Mouse (Mus musculus): ENCODE results near the gene Fkrp.

DNA sequence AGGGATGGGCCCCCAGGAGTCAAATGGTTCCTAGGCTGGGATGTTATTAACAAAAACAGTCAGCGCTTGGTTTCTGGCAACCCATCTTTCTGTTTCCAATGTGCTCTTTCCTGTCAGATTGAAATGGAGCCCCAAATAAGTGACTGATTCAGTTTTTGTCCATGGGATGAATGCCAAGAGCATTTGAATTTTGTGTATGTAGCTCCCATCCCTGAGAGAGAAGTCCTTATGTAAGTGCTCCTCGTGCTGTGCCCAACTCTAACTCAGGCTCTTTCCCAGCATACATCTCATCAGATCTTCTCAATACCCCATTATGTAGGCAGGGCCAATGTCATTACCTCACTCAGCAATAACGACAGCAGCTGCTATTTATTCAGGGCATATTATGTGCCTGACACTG is 1.2 kb upstream of the Fkrp start:
- no peak for TF ChIP-seq POLR2A (IDR thresholded peaks at IDR 0.05; ENCODE audit: borderline replicate concordance, control insufficient read depth, low read depth, low read length)
- no peak for TF ChIP-seq CTCF (IDR thresholded peaks at IDR 0.05; ENCODE audit: control insufficient read depth, insufficient read depth, low read length)
